Mouse (Mus musculus) MEL (cell line): ENCODE measurements around the gene Spag17. TPM values are rescaled to one million over a fixed set of nuclear protein-coding genes. Genes with fewer than 3 reads are reported as not detected.
A peak's percentile ranks its signal among the peaks of the same experiment; 100 is the strongest.

Experiments
- DNase-seq: peaks from one replicate; pipeline ENCODE4 v3.0.0; 2011; ENCODE audit warnings: low read depth, low spot score
- H3K27ac ChIP-seq: 2 replicates; pipeline ENCODE4 v1.5.1; 2012; ENCODE audit warnings: low read depth, mild to moderate bottlenecking, control low read depth, low read length, moderate library complexity; ENCODE audit not compliant: control insufficient read depth
- H3K27me3 ChIP-seq, 2 experiments: fragments of 150-350 bp in 1 of 2; sonication (generic) in 1 of 2; 2 replicates each; pipeline ENCODE4 v1.6.1; 2012; ENCODE audit warnings: low read length in 2 of 2, mild to moderate bottlenecking in 2 of 2, improper control_type of control experiment in 1 of 2, moderate library complexity in 1 of 2; ENCODE audit not compliant: insufficient read depth in 2 of 2, control insufficient read depth in 1 of 2
- H3K36me3 ChIP-seq, 2 experiments: 2 replicates each; pipeline ENCODE4 v1.6.1; 2012 to 2014; ENCODE audit warnings: low read length in 2 of 2, improper control_type of control experiment in 1 of 2, inconsistent platforms in 1 of 2, mild to moderate bottlenecking in 1 of 2; ENCODE audit not compliant: insufficient read depth in 2 of 2, control insufficient read depth in 1 of 2
- H3K4me1 ChIP-seq, 2 experiments: fragments of 150-350 bp in 1 of 2; sonication (generic) in 1 of 2; 2 replicates each; pipeline ENCODE4 v1.6.1; 2012; ENCODE audit warnings: low read length in 2 of 2, improper control_type of control experiment in 1 of 2, mild to moderate bottlenecking in 1 of 2; ENCODE audit not compliant: insufficient read depth in 2 of 2, control insufficient read depth in 1 of 2
- H3K4me3 ChIP-seq, 2 experiments: fragments of 150-350 bp in 1 of 2; sonication (generic) in 1 of 2; 2 replicates each; pipeline ENCODE4 v1.5.1; 2012; ENCODE audit warnings: low read depth in 2 of 2, low read length in 2 of 2, mild to moderate bottlenecking in 2 of 2, moderate library complexity in 2 of 2, control low read depth in 1 of 2, improper control_type of control experiment in 1 of 2; ENCODE audit not compliant: control insufficient read depth in 1 of 2, insufficient read depth in 1 of 2
- H3K79me2 ChIP-seq: 2 replicates; pipeline ENCODE4 v1.6.1; 2012; ENCODE audit warnings: mild to moderate bottlenecking, low read length, moderate library complexity; ENCODE audit not compliant: control insufficient read depth, poor library complexity, insufficient read depth
- H3K9ac ChIP-seq: 2 replicates; pipeline ENCODE4 v1.6.1; 2012; ENCODE audit warnings: low read depth, mild to moderate bottlenecking, control low read depth, low read length, moderate library complexity; ENCODE audit not compliant: control insufficient read depth, poor library complexity, severe bottlenecking
- H3K9me3 ChIP-seq: fragments of 150-350 bp; sonication (generic); replicated peaks from 2 replicates; pipeline ENCODE4 v1.6.1; 2012; ENCODE audit warnings: mild to moderate bottlenecking, low read length, improper control_type of control experiment, moderate library complexity; ENCODE audit not compliant: insufficient read depth
- CHD2 ChIP-seq: IDR thresholded peaks from 2 replicates; pipeline ENCODE4 v1.6.1; 2011; ENCODE audit warnings: low read length, improper control_type of control experiment
- CTCF ChIP-seq, 3 experiments: IDR thresholded peaks in 2 of 3; conservative IDR thresholded peaks in 1 of 3; 2 replicates each; pipeline ENCODE4 v1.5.1; 2011 to 2012; ENCODE audit warnings: low read length in 3 of 3, low read depth in 2 of 3, mild to moderate bottlenecking in 2 of 3, improper control_type of control experiment in 1 of 3, inconsistent platforms in 1 of 3, mixed read lengths in 1 of 3, moderate library complexity in 1 of 3; ENCODE audit not compliant: control insufficient read depth in 1 of 3, insufficient read depth in 1 of 3, poor library complexity in 1 of 3, severe bottlenecking in 1 of 3
- E2F4 ChIP-seq: IDR thresholded peaks from 2 replicates; pipeline ENCODE4 v1.6.1; 2011; ENCODE audit warnings: low read depth, low read length, improper control_type of control experiment, borderline replicate concordance
- EP300 ChIP-seq, 2 experiments: IDR thresholded peaks; 2 replicates each; pipeline ENCODE4 v1.6.1; 2011; ENCODE audit warnings: improper control_type of control experiment in 2 of 2, low read length in 2 of 2, low read depth in 1 of 2, mild to moderate bottlenecking in 1 of 2
- ETS1 ChIP-seq: IDR thresholded peaks from 2 replicates; pipeline ENCODE4 v1.6.1; 2012; ENCODE audit warnings: low read depth, mild to moderate bottlenecking, inconsistent platforms, low read length, improper control_type of control experiment, moderate library complexity
- GABPA ChIP-seq: IDR thresholded peaks from 2 replicates; pipeline ENCODE4 v1.6.1; 2012; ENCODE audit warnings: low read depth, mild to moderate bottlenecking, inconsistent platforms, low read length, improper control_type of control experiment, moderate library complexity
- GATA1 ChIP-seq: IDR thresholded peaks from 2 replicates; pipeline ENCODE4 v1.6.1; 2011; ENCODE audit warnings: low read depth, low read length, improper control_type of control experiment
- JUND ChIP-seq: IDR thresholded peaks from 2 replicates; pipeline ENCODE4 v1.6.1; 2011; ENCODE audit warnings: low read depth, mild to moderate bottlenecking, improper control_type of control experiment, low read length
- KAT2A ChIP-seq: conservative IDR thresholded peaks from 2 replicates; pipeline ENCODE4 v1.6.1; 2012; ENCODE audit warnings: low read depth, low read length, improper control_type of control experiment, inconsistent platforms
- MEF2A ChIP-seq: IDR thresholded peaks from 2 replicates; pipeline ENCODE4 v1.6.1; 2014; ENCODE audit warnings: low read depth, mild to moderate bottlenecking, inconsistent platforms, low read length, improper control_type of control experiment; ENCODE audit not compliant: poor library complexity, insufficient replicate concordance, severe bottlenecking; ENCODE audit errors: extremely low read depth
- NELFE ChIP-seq: IDR thresholded peaks from 2 replicates; pipeline ENCODE4 v1.6.1; 2011; ENCODE audit warnings: low read depth, low read length, improper control_type of control experiment
- NRF1 ChIP-seq: IDR thresholded peaks from 2 replicates; pipeline ENCODE4 v1.6.1; 2014; ENCODE audit warnings: low read depth, mild to moderate bottlenecking, inconsistent platforms, low read length, improper control_type of control experiment, moderate library complexity; ENCODE audit not compliant: poor library complexity, insufficient read depth, severe bottlenecking
- POLR2AphosphoS5 ChIP-seq: IDR thresholded peaks from 2 replicates; pipeline ENCODE4 v1.6.1; 2012; ENCODE audit warnings: low read depth, borderline replicate concordance, mild to moderate bottlenecking, inconsistent platforms, low read length, moderate library complexity, mixed read lengths
- RCOR1 ChIP-seq: IDR thresholded peaks from 2 replicates; pipeline ENCODE4 v1.6.1; 2012; ENCODE audit warnings: low read depth, mild to moderate bottlenecking, inconsistent platforms, low read length, improper control_type of control experiment
- TAL1 ChIP-seq: IDR thresholded peaks from 2 replicates; pipeline ENCODE4 v1.6.1; 2012; ENCODE audit warnings: mild to moderate bottlenecking, inconsistent platforms, low read length, moderate library complexity, mixed read lengths
- TCF12 ChIP-seq: IDR thresholded peaks from 2 replicates; pipeline ENCODE4 v1.6.1; 2014; ENCODE audit warnings: low read depth, mild to moderate bottlenecking, inconsistent platforms, low read length, improper control_type of control experiment, moderate library complexity
- polyA plus RNA-seq, 2 experiments: library from polyadenylated mRNA; stranded (reverse) in 1 of 2; unstranded in 1 of 2; fragments of >175 nt in 1 of 2; fragments of >200 nt in 1 of 2; gene quantifications; 2 replicates each; pipeline versions ENCODE4 v1.2.1 to v1.2.4; 2012; ENCODE audit warnings: low replicate concordance in 2 of 2, low read depth in 1 of 2; ENCODE audit not compliant: insufficient read length in 2 of 2, insufficient read depth in 1 of 2, missing spikeins in 1 of 2
- total RNA-seq: library from RNA; depleted of rRNA; stranded (reverse); fragments of 300-350 nt; gene quantifications from 2 replicates; pipeline ENCODE4 v1.2.3, GENCODE M21; 2012; rRNA removed

Spag17 gene
- 0.04 TPM in 1 of 2 replicates, not detected in the other for total RNA-seq
- polyA plus RNA-seq: not detected

GRCm38 (mm10) chr3:99885187-99885811 lies at the start of gene Spag17:
Gene Spag17 (plus strand): TSS chr3:99885406.
- H3K27me3 ChIP-seq: no peaks in the 10 kb centered on the region
- no peaks in the 10 kb centered on the region for H3K36me3 ChIP-seq
- no peak within 1 kb of the TSS for H3K9ac ChIP-seq
- H3K27ac ChIP-seq: no peak within 1 kb of the TSS
- H3K79me2 ChIP-seq: no peaks in the 10 kb centered on the region
- no peak for DNase-seq
- no peaks in the 10 kb centered on the region for H3K4me1 ChIP-seq
- no peak within 1 kb of the TSS for H3K4me3 ChIP-seq
- TF ChIP-seq NRF1 (no peak), TCF12 (no peak)
- TF ChIP-seq, all 39 proteins: peak for 0
- no peaks in the 10 kb centered on the region for H3K9me3 ChIP-seq

GRCm38 (mm10) chr3:99842333-99842732 lies 42.9 kb upstream of the Spag17 start:
- peak; percentile 51 for DNase-seq
- Histone ChIP-seq H3K36me3 (peaks cover 0 to 12% of the 10 kb centered on the region in 2 experiments; a peak in 2 of 4 replicates), H3K27ac (no peak overlapping the region; the same call in 1 of the 2 replicates), H3K27me3 (no peaks in the 10 kb centered on the region), H3K79me2 (no peaks in the 10 kb centered on the region), H3K9ac (no peak overlapping the region), H3K9me3 (no peaks in the 10 kb centered on the region), H3K4me3 (no peak overlapping the region), H3K4me1 (peaks cover 7 to 10% of the 10 kb centered on the region in 2 experiments)
- TF ChIP-seq TCF12 (peak; percentile 23; the same call in 1 of the 2 replicates), EP300 (IDR thresholded peaks at IDR 0.05; ENCODE audit: low read depth in 1 of 2, low read length in 2 of 2) (peak in 1 of 2 experiments; percentile 45; a peak in 1 of 4 replicates), GABPA (no peak), NELFE (no peak), MEF2A (no peak), CHD2 (no peak), ETS1 (0 out of 2 replicates have a peak, but pooled peaks have one; percentile 17), GATA1 (peak; percentile 57; the same call in 1 of the 2 replicates), E2F4 (no peak), CTCF (IDR thresholded peaks at IDR 0.05 in 2 of 3, conservative IDR thresholded peaks at IDR 0.05 in 1 of 3; ENCODE audit: control insufficient read depth in 1 of 3, insufficient read depth in 1 of 3, low read depth in 2 of 3, low read length in 3 of 3, poor library complexity in 1 of 3, severe bottlenecking in 1 of 3) (peak in 1 of 3 experiments; percentile 11; a peak in 1 of 6 replicates), RCOR1 (no peak), KAT2A (no peak), TAL1 (no peak), JUND (no peak), POLR2AphosphoS5 (no peak)
